Mouse (Mus musculus) MEL (cell line): ENCODE results near the gene Tor4a. TPM values are rescaled to one million over a fixed set of nuclear protein-coding genes. Genes with fewer than 3 reads are reported as not detected.

Experiments
- DNase-seq: peaks from one replicate; pipeline ENCODE4 v3.0.0; 2011; ENCODE audit warnings: low read depth, low spot score
- H3K27ac ChIP-seq: 2 replicates; pipeline ENCODE4 v1.5.1; 2012; ENCODE audit warnings: low read depth, mild to moderate bottlenecking, control low read depth, low read length, moderate library complexity; ENCODE audit not compliant: control insufficient read depth
- H3K27me3 ChIP-seq, 2 experiments: fragments of 150-350 bp in 1 of 2; sonication (generic) in 1 of 2; 2 replicates each; pipeline ENCODE4 v1.6.1; 2012; ENCODE audit warnings: low read length in 2 of 2, mild to moderate bottlenecking in 2 of 2, improper control_type of control experiment in 1 of 2, moderate library complexity in 1 of 2; ENCODE audit not compliant: insufficient read depth in 2 of 2, control insufficient read depth in 1 of 2
- H3K36me3 ChIP-seq, 2 experiments: 2 replicates each; pipeline ENCODE4 v1.6.1; 2012 to 2014; ENCODE audit warnings: low read length in 2 of 2, improper control_type of control experiment in 1 of 2, inconsistent platforms in 1 of 2, mild to moderate bottlenecking in 1 of 2; ENCODE audit not compliant: insufficient read depth in 2 of 2, control insufficient read depth in 1 of 2
- H3K4me1 ChIP-seq, 2 experiments: fragments of 150-350 bp in 1 of 2; sonication (generic) in 1 of 2; 2 replicates each; pipeline ENCODE4 v1.6.1; 2012; ENCODE audit warnings: low read length in 2 of 2, improper control_type of control experiment in 1 of 2, mild to moderate bottlenecking in 1 of 2; ENCODE audit not compliant: insufficient read depth in 2 of 2, control insufficient read depth in 1 of 2
- H3K4me3 ChIP-seq, 2 experiments: fragments of 150-350 bp in 1 of 2; sonication (generic) in 1 of 2; 2 replicates each; pipeline ENCODE4 v1.5.1; 2012; ENCODE audit warnings: low read depth in 2 of 2, low read length in 2 of 2, mild to moderate bottlenecking in 2 of 2, moderate library complexity in 2 of 2, control low read depth in 1 of 2, improper control_type of control experiment in 1 of 2; ENCODE audit not compliant: control insufficient read depth in 1 of 2, insufficient read depth in 1 of 2
- H3K79me2 ChIP-seq: 2 replicates; pipeline ENCODE4 v1.6.1; 2012; ENCODE audit warnings: mild to moderate bottlenecking, low read length, moderate library complexity; ENCODE audit not compliant: control insufficient read depth, poor library complexity, insufficient read depth
- H3K9ac ChIP-seq: 2 replicates; pipeline ENCODE4 v1.6.1; 2012; ENCODE audit warnings: low read depth, mild to moderate bottlenecking, control low read depth, low read length, moderate library complexity; ENCODE audit not compliant: control insufficient read depth, poor library complexity, severe bottlenecking
- H3K9me3 ChIP-seq: fragments of 150-350 bp; sonication (generic); replicated peaks from 2 replicates; pipeline ENCODE4 v1.6.1; 2012; ENCODE audit warnings: mild to moderate bottlenecking, low read length, improper control_type of control experiment, moderate library complexity; ENCODE audit not compliant: insufficient read depth
- E2F4 ChIP-seq: IDR thresholded peaks from 2 replicates; pipeline ENCODE4 v1.6.1; 2011; ENCODE audit warnings: low read depth, low read length, improper control_type of control experiment, borderline replicate concordance
- ELF1 ChIP-seq: IDR thresholded peaks from 2 replicates; pipeline ENCODE4 v1.6.1; 2014; ENCODE audit warnings: low read depth, mild to moderate bottlenecking, inconsistent platforms, low read length, improper control_type of control experiment, moderate library complexity
- GABPA ChIP-seq: IDR thresholded peaks from 2 replicates; pipeline ENCODE4 v1.6.1; 2012; ENCODE audit warnings: low read depth, mild to moderate bottlenecking, inconsistent platforms, low read length, improper control_type of control experiment, moderate library complexity
- GATA1 ChIP-seq: IDR thresholded peaks from 2 replicates; pipeline ENCODE4 v1.6.1; 2011; ENCODE audit warnings: low read depth, low read length, improper control_type of control experiment
- HCFC1 ChIP-seq: IDR thresholded peaks from 2 replicates; pipeline ENCODE4 v1.6.1; 2012; ENCODE audit warnings: low read depth, mild to moderate bottlenecking, inconsistent platforms, low read length, improper control_type of control experiment, moderate library complexity
- JUND ChIP-seq: IDR thresholded peaks from 2 replicates; pipeline ENCODE4 v1.6.1; 2011; ENCODE audit warnings: low read depth, mild to moderate bottlenecking, improper control_type of control experiment, low read length
- MAFK ChIP-seq: IDR thresholded peaks from 2 replicates; pipeline ENCODE4 v1.6.1; 2011; ENCODE audit warnings: low read depth, mild to moderate bottlenecking, low read length, improper control_type of control experiment, borderline replicate concordance
- MAX ChIP-seq: IDR thresholded peaks from 2 replicates; pipeline ENCODE4 v1.6.1; 2011; ENCODE audit warnings: low read length, improper control_type of control experiment
- MAZ ChIP-seq: IDR thresholded peaks from 2 replicates; pipeline ENCODE4 v1.6.1; 2012; ENCODE audit warnings: low read depth, mild to moderate bottlenecking, inconsistent platforms, low read length, improper control_type of control experiment
- MEF2A ChIP-seq: IDR thresholded peaks from 2 replicates; pipeline ENCODE4 v1.6.1; 2014; ENCODE audit warnings: low read depth, mild to moderate bottlenecking, inconsistent platforms, low read length, improper control_type of control experiment; ENCODE audit not compliant: poor library complexity, insufficient replicate concordance, severe bottlenecking; ENCODE audit errors: extremely low read depth
- NELFE ChIP-seq: IDR thresholded peaks from 2 replicates; pipeline ENCODE4 v1.6.1; 2011; ENCODE audit warnings: low read depth, low read length, improper control_type of control experiment
- POLR2A ChIP-seq, 2 experiments: IDR thresholded peaks; 2 replicates each; pipeline ENCODE4 v1.6.1; 2011 to 2012; ENCODE audit warnings: low read length in 2 of 2, mild to moderate bottlenecking in 2 of 2, control low read depth in 1 of 2, improper control_type of control experiment in 1 of 2, low read depth in 1 of 2, moderate library complexity in 1 of 2; ENCODE audit not compliant: control insufficient read depth in 1 of 2, insufficient read depth in 1 of 2, poor library complexity in 1 of 2
- POLR2AphosphoS2 ChIP-seq: IDR thresholded peaks from 2 replicates; pipeline ENCODE4 v1.6.1; 2011; ENCODE audit warnings: low read length, improper control_type of control experiment
- POLR2AphosphoS5 ChIP-seq: IDR thresholded peaks from 2 replicates; pipeline ENCODE4 v1.6.1; 2012; ENCODE audit warnings: low read depth, borderline replicate concordance, mild to moderate bottlenecking, inconsistent platforms, low read length, moderate library complexity, mixed read lengths
- RAD21 ChIP-seq: IDR thresholded peaks from 2 replicates; pipeline ENCODE4 v1.6.1; 2011; ENCODE audit warnings: mild to moderate bottlenecking, low read depth, low read length, improper control_type of control experiment
- RCOR1 ChIP-seq: IDR thresholded peaks from 2 replicates; pipeline ENCODE4 v1.6.1; 2012; ENCODE audit warnings: low read depth, mild to moderate bottlenecking, inconsistent platforms, low read length, improper control_type of control experiment
- SIN3A ChIP-seq: IDR thresholded peaks from 2 replicates; pipeline ENCODE4 v1.6.1; 2012; ENCODE audit warnings: low read length, improper control_type of control experiment, inconsistent platforms
- SMC3 ChIP-seq: IDR thresholded peaks from 2 replicates; pipeline ENCODE4 v1.6.1; 2011; ENCODE audit warnings: low read depth, low read length, improper control_type of control experiment
- TBP ChIP-seq: IDR thresholded peaks from 2 replicates; pipeline ENCODE4 v1.8.0; 2011; ENCODE audit warnings: low read depth, low read length, improper control_type of control experiment
- UBTF ChIP-seq: IDR thresholded peaks from 2 replicates; pipeline ENCODE4 v1.6.1; 2012; ENCODE audit warnings: low read depth, mild to moderate bottlenecking, inconsistent platforms, low read length, improper control_type of control experiment, moderate library complexity, borderline replicate concordance; ENCODE audit not compliant: insufficient read depth
- USF1 ChIP-seq: IDR thresholded peaks from 2 replicates; pipeline ENCODE4 v1.6.1; 2014; ENCODE audit warnings: low read depth, mild to moderate bottlenecking, inconsistent platforms, low read length, improper control_type of control experiment, moderate library complexity
- USF2 ChIP-seq, 2 experiments: IDR thresholded peaks; 2 replicates each; pipeline ENCODE4 v1.6.1; 2011 to 2012; ENCODE audit warnings: improper control_type of control experiment in 2 of 2, low read length in 2 of 2, borderline replicate concordance in 1 of 2, inconsistent platforms in 1 of 2, low read depth in 1 of 2, mild to moderate bottlenecking in 1 of 2; ENCODE audit not compliant: insufficient read depth in 1 of 2
- ZC3H11A ChIP-seq: IDR thresholded peaks from 2 replicates; pipeline ENCODE4 v1.6.1; 2012; ENCODE audit warnings: low read depth, mild to moderate bottlenecking, inconsistent platforms, low read length, improper control_type of control experiment
- ZKSCAN1 ChIP-seq: IDR thresholded peaks from 2 replicates; pipeline ENCODE4 v1.6.1; 2012; ENCODE audit warnings: low read depth, mild to moderate bottlenecking, inconsistent platforms, low read length, improper control_type of control experiment, moderate library complexity
- ZMIZ1 ChIP-seq: IDR thresholded peaks from 2 replicates; pipeline ENCODE4 v1.6.1; 2012; ENCODE audit warnings: low read depth, mild to moderate bottlenecking, inconsistent platforms, low read length, improper control_type of control experiment, moderate library complexity
- ZNF384 ChIP-seq: IDR thresholded peaks from 2 replicates; pipeline ENCODE4 v1.6.1; 2012; ENCODE audit warnings: low read depth, mild to moderate bottlenecking, inconsistent platforms, low read length, improper control_type of control experiment
- polyA plus RNA-seq, 2 experiments: library from polyadenylated mRNA; stranded (reverse) in 1 of 2; unstranded in 1 of 2; fragments of >175 nt in 1 of 2; fragments of >200 nt in 1 of 2; gene quantifications; 2 replicates each; pipeline versions ENCODE4 v1.2.1 to v1.2.4; 2012; ENCODE audit warnings: low replicate concordance in 2 of 2, low read depth in 1 of 2; ENCODE audit not compliant: insufficient read length in 2 of 2, insufficient read depth in 1 of 2, missing spikeins in 1 of 2
- total RNA-seq: library from RNA; depleted of rRNA; stranded (reverse); fragments of 300-350 nt; gene quantifications from 2 replicates; pipeline ENCODE4 v1.2.3, GENCODE M21; 2012

The Tor4a gene
- total and polyA plus RNA-seq, 3 experiments = 9.1 to 13.7 TPM; not detected in 1

- Histone ChIP-seq H3K4me3 (no peak within 1 kb of the TSS), H3K36me3 (peaks cover 0 to 6% of the 10 kb centered on the region in 2 experiments; a peak in 2 of 4 replicates), H3K9ac (no peak within 1 kb of the TSS), H3K27me3 (no peaks in the 10 kb centered on the region), H3K27ac (no peak within 1 kb of the TSS), H3K4me1 (peaks cover 6 to 33% of the 10 kb centered on the region in 2 experiments), H3K79me2 (no peaks in the 10 kb centered on the region; the same call in 1 of the 2 replicates), H3K9me3 (no peaks in the 10 kb centered on the region)
- no peak for DNase-seq
- TF ChIP-seq ZMIZ1 (no peak), SIN3A (no peak), POLR2AphosphoS2 (no peak), USF2 (IDR thresholded peaks at IDR 0.05; ENCODE audit: borderline replicate concordance in 1 of 2, insufficient read depth in 1 of 2, low read depth in 1 of 2, low read length in 2 of 2) (no peak), NELFE (no peak), MAX (no peak), MEF2A (no peak)
These were observed 39.9 kb upstream of the Tor4a start, which contains the start of gene Rnf224 for GRCm38 (mm10) chr2:25236614-25237013. Gene Rnf224 (minus strand): TSS chr2:25236787.

DNA sequence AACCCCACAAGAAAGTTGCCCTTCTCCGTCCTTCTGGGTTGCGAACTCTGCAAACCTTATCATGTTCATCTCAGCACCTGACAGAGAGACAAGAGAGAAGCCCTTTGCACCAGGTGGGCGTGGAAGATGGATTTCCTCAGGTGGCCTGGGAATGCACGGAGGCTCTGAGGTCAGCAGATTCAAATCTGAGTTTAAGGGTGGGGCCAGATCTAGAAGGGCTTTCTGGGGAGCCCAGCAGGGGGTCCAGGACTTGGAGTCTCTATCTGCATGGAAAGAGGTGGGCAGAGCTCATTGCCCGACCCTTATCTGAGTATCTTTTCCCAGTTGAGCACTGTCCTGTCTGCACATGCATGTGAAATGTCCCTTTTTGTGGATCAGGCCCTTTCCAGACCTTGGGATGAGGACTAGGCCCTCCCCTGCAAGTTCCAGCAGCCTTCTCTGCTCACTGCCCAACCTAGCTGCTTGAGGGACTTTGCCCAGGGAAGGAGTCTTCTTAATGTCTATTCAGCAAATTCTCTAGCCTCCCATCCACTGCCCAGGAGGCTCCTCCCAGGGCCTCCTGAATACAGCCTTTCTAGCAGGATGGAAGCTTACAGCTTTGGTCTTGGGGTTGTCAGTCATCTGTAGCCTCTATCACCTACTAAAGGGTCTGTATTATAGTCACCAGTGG, 38.0 kb upstream of the Tor4a start:
- H3K27me3 ChIP-seq = no peaks in the 10 kb centered on the region
- peaks cover 6 to 26% of the 10 kb centered on the region in 2 experiments for H3K4me1 ChIP-seq

DNA sequence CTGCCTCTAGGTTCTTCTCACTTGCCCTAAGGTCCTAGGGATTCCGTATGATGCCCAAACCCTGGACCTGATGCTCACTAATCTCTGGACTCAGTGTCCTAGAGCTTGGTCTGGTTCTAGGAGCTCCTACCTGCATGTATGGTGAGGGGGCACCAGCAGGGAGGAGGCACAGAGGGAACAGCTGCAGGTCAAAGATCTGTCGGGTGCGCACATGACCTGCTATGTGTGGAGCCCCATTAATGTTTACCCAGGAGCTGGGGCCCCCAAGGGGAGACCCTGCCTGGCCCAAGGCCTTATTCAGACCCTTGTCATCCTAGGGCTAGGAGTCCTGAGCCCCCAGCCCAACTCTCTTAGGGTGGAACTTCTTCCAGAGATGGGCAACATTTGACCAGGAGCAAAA, 37.4 kb upstream of the Tor4a start, which contains the start of gene Slc34a3:
Gene Slc34a3, minus strand, starts transcription at position 315 of the 400 bp plus-strand sequence.
- H3K4me1 ChIP-seq = peaks cover 6 to 29% of the 10 kb centered on the region in 2 experiments
- peaks cover 0 to 6% of the 10 kb centered on the region in 2 experiments; a peak in 2 of 4 replicates for H3K36me3 ChIP-seq
- H3K27me3 ChIP-seq = no peaks in the 10 kb centered on the region
- no peak for TF ChIP-seq ZNF384
- no peak for TF ChIP-seq RCOR1
- TF ChIP-seq GATA1 = no peak
- no peak for TF ChIP-seq RAD21
- no peak for TF ChIP-seq E2F4
- TF ChIP-seq JUND = no peak
- TF ChIP-seq MAFK = no peak
- TF ChIP-seq POLR2AphosphoS5 = no peak
- no peak for TF ChIP-seq POLR2A (IDR thresholded peaks at IDR 0.05; ENCODE audit: control insufficient read depth in 1 of 2, insufficient read depth in 1 of 2, low read depth in 1 of 2, low read length in 2 of 2, poor library complexity in 1 of 2)
- no peak for TF ChIP-seq ELF1
- no peak for TF ChIP-seq SMC3
- no peak for TF ChIP-seq GABPA
- TF ChIP-seq HCFC1 = no peak
- TF ChIP-seq ZMIZ1 = no peak

More for the DNA sequence above, 38.0 kb upstream of the Tor4a start:
- no peak for DNase-seq
- H3K9me3 ChIP-seq = no peaks in the 10 kb centered on the region
- H3K27ac ChIP-seq = no peak overlapping the region
- no peak overlapping the region for H3K4me3 ChIP-seq
- TF ChIP-seq POLR2AphosphoS5 (no peak), ZC3H11A (no peak), GABPA (no peak), RAD21 (no peak), ZMIZ1 (no peak), MAZ (no peak), MAFK (no peak), USF1 (no peak), SIN3A (no peak), ELF1 (no peak), UBTF (no peak), USF2 (IDR thresholded peaks at IDR 0.05; ENCODE audit: borderline replicate concordance in 1 of 2, insufficient read depth in 1 of 2, low read depth in 1 of 2, low read length in 2 of 2) (no peak), ZKSCAN1 (no peak), TBP (no peak)
- H3K79me2 ChIP-seq = no peaks in the 10 kb centered on the region
- peaks cover 0 to 6% of the 10 kb centered on the region in 2 experiments; a peak in 2 of 4 replicates for H3K36me3 ChIP-seq
- no peak overlapping the region for H3K9ac ChIP-seq

More for the DNA sequence above, 37.4 kb upstream of the Tor4a start, which contains the start of gene Slc34a3:
- H3K79me2 ChIP-seq = no peaks in the 10 kb centered on the region
- H3K9ac ChIP-seq = no peak within 1 kb of the TSS
- H3K4me3 ChIP-seq = 0 out of 4 replicates have a peak within 1 kb of the TSS, but pooled peaks of 1 of the 2 experiments have one; percentile 19
- no peak within 1 kb of the TSS for H3K27ac ChIP-seq
- H3K9me3 ChIP-seq = no peaks in the 10 kb centered on the region
- no peak for DNase-seq
